Mouse (Mus musculus): ENCODE measurements around the gene Igfbp4.
A peak's percentile ranks its signal among the peaks of the same experiment; 100 is the strongest.

The Igfbp4 gene

GRCm38 (mm10) chr11:99041051-99041729, at the start of gene Igfbp4:
TSS of gene Igfbp4 (plus strand) at chr11:99041244.
- peak; percentile 44 to 70 for DNase-seq

GRCm38 (mm10) chr11:98995987-98996386, 45.1 kb upstream of the Igfbp4 start:
- no peak for DNase-seq

GRCm38 (mm10) chr11:98997659-98998058, 43.4 kb upstream of the Igfbp4 start:
- no peak for DNase-seq

- DNase-seq = no peak
Measured at GRCm38 (mm10) chr11:98998776-98999175, 42.3 kb upstream of the Igfbp4 start.

GRCm38 (mm10) chr11:98999243-98999642, 41.8 kb upstream of the Igfbp4 start:
- no peak for DNase-seq

GRCm38 (mm10) chr11:99006788-99007187, 34.3 kb upstream of the Igfbp4 start:
- DNase-seq = no peak

GRCm38 (mm10) chr11:99010124-99010523, 30.9 kb upstream of the Igfbp4 start:
- DNase-seq = no peak

- no peak for DNase-seq
Measured at GRCm38 (mm10) chr11:99010706-99011105, 30.3 kb upstream of the Igfbp4 start.

GRCm38 (mm10) chr11:99013856-99014255, 27.2 kb upstream of the Igfbp4 start:
- DNase-seq = no peak

- DNase-seq = no peak
Measured at GRCm38 (mm10) chr11:99019844-99020243, 21.2 kb upstream of the Igfbp4 start.

- DNase-seq = no peak
Measured at GRCm38 (mm10) chr11:99022384-99022933, 18.6 kb upstream of the Igfbp4 start.

GRCm38 (mm10) chr11:99023094-99023493, 17.9 kb upstream of the Igfbp4 start:
- no peak for DNase-seq

- peak; percentile 89 to 96 for DNase-seq
Measured at GRCm38 (mm10) chr11:99023500-99024467, 17.3 kb upstream of the Igfbp4 start, which contains the start of gene Top2a. TSS of gene Top2a (minus strand) at chr11:99024189.

GRCm38 (mm10) chr11:99024468-99025134, 16.4 kb upstream of the Igfbp4 start:
- DNase-seq = no peak

- DNase-seq = no peak
Measured at GRCm38 (mm10) chr11:99025878-99026277, 15.2 kb upstream of the Igfbp4 start.

- DNase-seq = no peak
Measured at GRCm38 (mm10) chr11:99026899-99027440, 14.1 kb upstream of the Igfbp4 start.

GRCm38 (mm10) chr11:99035350-99035749, 5.7 kb upstream of the Igfbp4 start:
- no peak for DNase-seq

GRCm38 (mm10) chr11:99036254-99036653, 4.8 kb upstream of the Igfbp4 start:
- DNase-seq = no peak

- DNase-seq = peak; percentile 77 to 82
Measured at GRCm38 (mm10) chr11:99039782-99040181, 1.3 kb upstream of the Igfbp4 start.

GRCm38 (mm10) chr11:99040346-99040974, 584 bp upstream of the Igfbp4 start:
- no peak for DNase-seq

GRCm38 (mm10) chr11:99041841-99042780, 1.1 kb downstream of the Igfbp4 start:
- no peak for DNase-seq
